Mouse (Mus musculus) limb, embryonic 11.5 days (tissue): ENCODE results near the gene Hivep3. TPM values are rescaled to one million over a fixed set of nuclear protein-coding genes. Genes with fewer than 3 reads are reported as not detected.

ENCODE experiments used
- ATAC-seq: fragments of 200-750 bp; cut with Nextera tagmentation; 2 replicates; pipeline ENCODE4 v1.8.0; 2017; ENCODE audit warnings: low read depth; ENCODE audit not compliant: insufficient number of reproducible peaks, low FRiP score, low TSS enrichment
- DNase-seq: peaks from one replicate; pipeline ENCODE4 v3.0.0-alpha.2; 2015; ENCODE audit warnings: low spot score
- H3K27ac ChIP-seq: fragments of 300-500 bp; sonication (generic); replicated peaks from 2 replicates; pipeline ENCODE4 v1.5.1; 2014; ENCODE audit warnings: low read depth, mild to moderate bottlenecking, low read length
- H3K27me3 ChIP-seq: fragments of 300-500 bp; sonication (generic); 2 replicates; pipeline ENCODE4 v1.6.1; 2014; ENCODE audit warnings: mild to moderate bottlenecking, low read length, mixed read lengths; ENCODE audit not compliant: control insufficient read depth, insufficient read depth
- H3K36me3 ChIP-seq: fragments of 300-500 bp; sonication (generic); 2 replicates; pipeline ENCODE4 v1.6.1; 2014; ENCODE audit warnings: mild to moderate bottlenecking, low read length, moderate library complexity, mixed read lengths; ENCODE audit not compliant: control insufficient read depth, insufficient read depth
- H3K4me1 ChIP-seq: fragments of 300-500 bp; sonication (generic); 2 replicates; pipeline ENCODE4 v1.6.1; 2014; ENCODE audit warnings: low read length, mixed read lengths; ENCODE audit not compliant: control insufficient read depth, insufficient read depth
- H3K4me2 ChIP-seq: fragments of 300-500 bp; sonication (generic); 2 replicates; pipeline ENCODE4 v1.6.1; 2014; ENCODE audit warnings: low read depth, mild to moderate bottlenecking, moderate library complexity; ENCODE audit not compliant: severe bottlenecking
- H3K4me3 ChIP-seq: fragments of 300-500 bp; sonication (generic); 2 replicates; pipeline ENCODE4 v1.5.1; 2014; ENCODE audit warnings: low read depth, low read length
- H3K9ac ChIP-seq: fragments of 300-500 bp; sonication (generic); 2 replicates; pipeline ENCODE4 v1.6.1; 2014; ENCODE audit warnings: mild to moderate bottlenecking, low read length
- H3K9me3 ChIP-seq: fragments of 300-500 bp; sonication (generic); 2 replicates; pipeline ENCODE4 v1.6.1; 2016; ENCODE audit warnings: low read length; ENCODE audit not compliant: control insufficient read depth
- WGBS: fragments of 180-500 bp; shearing (Covaris S2); extraction: QIAGEN DNeasy Blood & Tissue Kit; methylation state at CpG from one replicate; pipeline ENCODE4 v1.1.7; 2014; 5-methylcytosine and 5-hydroxymethylcytosine counted together
- polyA plus RNA-seq: library from polyadenylated mRNA; unstranded; fragments of >200 nt; fragmentation: Nextera tagmentation; extraction: Ambion mirVana; gene quantifications from 2 replicates; pipeline ENCODE4 v1.2.1, GENCODE M21; 2014

Gene Hivep3
- polyA plus RNA-seq, 1 experiment from 2014 or later: 0.55 TPM

DNA sequence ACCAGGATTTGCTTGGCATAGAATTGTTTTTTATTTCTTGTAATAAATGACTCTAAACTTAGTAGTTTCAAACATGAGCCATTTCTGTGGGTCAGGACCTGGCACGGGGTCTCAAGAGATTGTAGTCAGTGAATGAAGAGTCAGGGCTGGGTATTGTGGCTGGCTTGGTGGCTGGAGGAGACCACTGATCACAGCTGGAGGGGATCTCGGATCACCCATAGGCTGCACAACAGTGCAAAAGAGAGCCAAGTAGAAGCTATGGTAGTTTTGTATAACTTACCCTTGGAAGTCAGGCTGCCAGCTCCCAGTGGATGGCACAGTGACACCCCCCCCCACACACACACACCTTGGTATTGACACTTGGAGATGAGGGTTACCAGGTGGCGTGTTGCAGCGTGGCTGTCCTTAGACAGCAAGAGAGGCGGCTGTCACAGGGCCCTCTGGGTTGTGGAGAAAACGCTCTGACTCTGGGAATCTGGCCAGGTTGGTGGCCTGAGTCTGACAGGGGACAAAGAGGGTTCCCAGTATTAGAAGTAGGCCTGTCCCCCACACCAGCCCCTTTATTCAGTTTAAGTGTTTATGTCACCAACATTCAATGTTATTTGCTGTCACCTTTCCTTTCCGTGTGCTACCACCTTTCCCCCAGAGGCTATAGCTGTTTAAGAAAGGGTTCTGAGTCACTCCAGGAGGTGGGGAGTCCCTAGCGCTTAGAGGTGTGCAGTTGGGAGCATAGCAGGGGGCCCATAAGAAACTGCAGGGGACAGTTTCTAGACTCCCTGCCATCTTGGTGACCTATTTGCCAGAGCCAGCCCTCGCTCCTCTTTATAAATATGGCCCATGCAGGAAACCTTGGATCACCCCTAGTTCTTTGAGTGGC, 240.4 kb downstream of the Hivep3 start:
- WGBS: 86% methylated on average over 9 of the region's 9 CpGs
- no peak for ATAC-seq

DNA sequence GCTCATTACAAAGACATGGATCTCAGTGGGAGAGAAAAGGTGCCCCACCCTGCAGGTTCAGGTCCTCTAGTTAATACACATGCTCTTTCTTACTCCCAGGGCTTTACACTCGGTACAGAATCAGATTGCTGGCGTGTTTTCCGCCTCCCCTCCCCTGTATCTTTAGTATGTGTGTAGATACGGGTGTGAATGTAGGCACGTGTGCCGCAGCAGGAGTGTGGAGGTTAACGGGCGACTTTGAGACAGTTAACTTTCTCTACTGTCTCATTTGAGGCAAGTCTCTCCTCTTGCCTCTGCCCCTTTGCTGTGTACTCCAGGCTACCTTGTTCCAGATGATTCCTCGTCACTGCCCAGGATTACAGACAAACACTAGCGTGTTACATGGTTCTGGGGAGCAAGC, 241.7 kb downstream of the Hivep3 start:
- WGBS: 85% methylated on average over 10 of the region's 10 CpGs
- no peaks in the 10 kb centered on the region for H3K9me3 ChIP-seq
- no peak for ATAC-seq

More for the DNA sequence above, 240.4 kb downstream of the Hivep3 start:
- Histone ChIP-seq H3K4me3 (no peak overlapping the region), H3K4me2 (no peak overlapping the region), H3K36me3 (no peaks in the 10 kb centered on the region), H3K27me3 (no peaks in the 10 kb centered on the region), H3K9me3 (no peaks in the 10 kb centered on the region), H3K4me1 (peaks cover 2% of the 10 kb centered on the region; the same call in 1 of the 2 replicates), H3K9ac (no peak overlapping the region), H3K27ac (no peak overlapping the region)
- no peak for DNase-seq

DNA sequence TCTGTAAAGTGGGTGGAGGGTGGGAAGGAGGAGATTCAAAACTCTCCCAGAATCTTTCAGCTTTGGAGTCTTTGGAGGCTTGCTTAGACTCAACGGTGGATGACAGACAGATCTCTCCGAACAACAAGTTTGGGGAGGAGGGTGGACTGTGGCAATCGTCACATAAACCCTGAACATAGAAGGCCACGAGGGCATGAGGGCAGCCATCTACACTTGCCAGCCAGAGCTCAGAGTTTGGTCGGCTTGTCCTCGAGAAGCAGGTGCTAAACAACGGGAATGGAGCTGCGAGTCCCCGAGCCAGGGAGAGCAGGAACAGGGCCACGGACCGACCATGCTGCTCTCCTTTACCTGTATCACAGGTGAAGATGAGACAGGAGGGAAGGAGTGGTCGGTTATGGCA, 242.2 kb downstream of the Hivep3 start:
- H3K4me3 ChIP-seq: no peak overlapping the region
- ATAC-seq (no peak), DNase-seq (no peak)
- H3K27ac ChIP-seq: no peak overlapping the region
- H3K4me1 ChIP-seq: peaks cover 2% of the 10 kb centered on the region; the same call in 1 of the 2 replicates
- H3K27me3 ChIP-seq: no peaks in the 10 kb centered on the region
- H3K9me3 ChIP-seq: no peaks in the 10 kb centered on the region
- 71% methylated on average over 12 of the region's 12 CpGs for WGBS
- H3K36me3 ChIP-seq: no peaks in the 10 kb centered on the region
- no peak overlapping the region for H3K9ac ChIP-seq
- no peak overlapping the region for H3K4me2 ChIP-seq

More for the DNA sequence above, 241.7 kb downstream of the Hivep3 start:
- H3K4me3 ChIP-seq: no peak overlapping the region
- no peak overlapping the region for H3K4me2 ChIP-seq
- no peaks in the 10 kb centered on the region for H3K27me3 ChIP-seq
- no peak for DNase-seq
- peaks cover 2% of the 10 kb centered on the region; the same call in 1 of the 2 replicates for H3K4me1 ChIP-seq
- no peak overlapping the region for H3K27ac ChIP-seq
- no peak overlapping the region for H3K9ac ChIP-seq
- H3K36me3 ChIP-seq: no peaks in the 10 kb centered on the region

DNA sequence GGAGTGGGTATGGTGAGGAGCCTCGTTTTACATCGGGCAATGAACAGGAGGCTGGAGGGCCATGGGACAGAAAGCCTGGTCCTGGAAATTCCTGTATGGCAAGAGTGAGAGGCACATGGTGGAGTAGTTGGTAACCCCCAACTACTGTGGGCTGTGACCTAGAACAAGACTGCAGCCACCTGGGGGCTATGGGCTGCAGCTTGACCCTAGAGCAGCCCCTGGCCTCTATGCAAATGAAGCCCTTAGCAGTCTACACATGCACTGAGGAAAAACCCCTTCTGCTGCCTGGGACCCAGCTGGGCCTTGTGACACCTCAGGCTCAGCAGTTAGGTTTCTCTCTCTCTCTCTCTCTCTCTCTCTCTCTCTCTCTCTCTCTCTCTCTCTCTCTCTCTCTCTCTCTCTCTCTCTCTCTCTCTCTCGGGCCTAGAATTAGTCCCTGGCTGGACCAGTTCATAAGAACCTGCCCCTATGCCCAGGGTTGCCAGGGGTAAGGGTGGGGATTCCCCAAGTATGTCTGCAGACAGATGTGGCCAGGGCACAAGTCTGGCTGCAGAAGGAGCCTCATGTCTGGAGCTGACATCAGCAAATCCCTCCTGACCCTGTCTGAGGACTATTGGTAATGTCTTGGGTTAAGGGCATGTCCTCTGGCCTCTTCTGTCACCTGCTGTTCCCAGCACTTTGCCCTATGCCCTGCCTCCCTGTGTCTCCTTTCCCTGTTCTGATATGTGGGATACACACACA, 243.0 kb downstream of the Hivep3 start:
- Histone ChIP-seq H3K36me3 (no peaks in the 10 kb centered on the region), H3K4me3 (no peak overlapping the region), H3K9me3 (no peaks in the 10 kb centered on the region), H3K27ac (no peak overlapping the region), H3K9ac (no peak overlapping the region), H3K4me2 (no peak overlapping the region), H3K27me3 (no peaks in the 10 kb centered on the region), H3K4me1 (peaks cover 2% of the 10 kb centered on the region; the same call in 1 of the 2 replicates)
- 12% methylated on average over 2 of the region's 3 CpGs for WGBS
- DNase-seq: no peak
- no peak for ATAC-seq

DNA sequence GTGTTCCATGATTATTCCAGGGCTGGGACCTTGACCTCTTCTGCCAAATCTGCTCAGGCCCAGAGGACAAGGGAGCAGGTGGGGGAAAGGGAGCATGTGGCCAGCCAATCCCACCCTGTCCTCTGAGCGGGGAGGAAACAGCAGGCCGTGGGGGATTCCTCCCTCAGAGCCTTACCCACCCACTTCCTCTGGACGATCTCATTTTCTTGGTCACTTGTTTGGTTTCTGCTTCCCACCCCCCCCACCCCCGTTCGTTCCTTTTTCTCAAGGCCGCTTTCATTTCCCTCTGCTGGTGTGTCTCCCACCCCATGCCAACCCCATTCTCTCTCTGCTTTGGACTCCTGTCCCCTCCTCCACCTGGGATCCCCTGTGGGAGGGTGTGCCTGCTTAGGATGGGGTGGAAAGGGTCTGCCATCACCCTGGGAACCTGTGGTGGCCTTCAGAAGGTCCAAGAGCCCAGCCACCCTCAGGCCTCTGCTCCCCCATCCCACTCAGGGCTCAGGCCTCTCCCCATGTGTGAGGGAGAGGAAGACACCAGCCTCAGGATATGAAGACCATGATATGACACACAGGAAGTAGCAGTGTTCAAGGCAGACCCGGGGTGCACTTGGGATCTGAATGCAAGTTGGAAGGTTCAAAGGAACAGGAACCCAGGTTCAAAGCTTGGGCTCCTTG, 244.4 kb downstream of the Hivep3 start:
- 75% methylated on average over 7 of the region's 7 CpGs for WGBS
- no peak overlapping the region for H3K27ac ChIP-seq
- H3K4me3 ChIP-seq: no peak overlapping the region
- H3K9me3 ChIP-seq: no peaks in the 10 kb centered on the region
- H3K36me3 ChIP-seq: no peaks in the 10 kb centered on the region
- no peak overlapping the region for H3K9ac ChIP-seq
- DNase-seq (no peak), ATAC-seq (no peak)
- H3K4me2 ChIP-seq: no peak overlapping the region
- H3K4me1 ChIP-seq: peaks cover 2% of the 10 kb centered on the region; the same call in 1 of the 2 replicates
- no peaks in the 10 kb centered on the region for H3K27me3 ChIP-seq

DNA sequence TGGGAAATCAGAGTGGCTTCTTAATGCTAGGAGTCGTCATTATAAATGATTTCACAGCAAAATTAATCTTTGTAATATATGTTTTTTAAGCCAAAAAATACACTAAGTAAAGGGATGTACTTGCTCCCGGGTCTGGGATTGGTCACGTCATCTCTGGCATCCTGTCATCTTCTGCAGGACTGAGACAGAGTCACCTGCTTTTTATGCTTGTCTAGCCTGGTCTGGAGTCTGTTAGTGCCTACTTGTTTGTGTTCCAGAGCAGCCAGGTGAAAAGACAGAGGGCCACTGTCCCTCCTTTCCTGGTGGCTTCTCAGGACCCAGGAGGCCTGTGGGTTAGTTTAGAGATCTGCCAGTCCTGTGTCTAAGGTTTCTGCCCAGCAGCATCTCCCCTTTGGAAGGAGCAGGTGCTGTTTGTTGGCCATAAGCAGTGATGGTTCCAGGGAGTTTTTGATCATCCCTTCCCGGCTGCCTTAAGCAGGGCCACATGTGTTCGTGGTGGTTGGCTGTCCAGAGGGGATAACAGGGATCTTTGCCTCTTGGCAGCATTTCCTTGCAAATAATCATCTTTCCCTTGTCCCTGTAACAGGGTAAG, 245.8 kb downstream of the Hivep3 start:
- Histone ChIP-seq H3K36me3 (no peaks in the 10 kb centered on the region), H3K4me1 (peaks cover 2% of the 10 kb centered on the region; the same call in 1 of the 2 replicates), H3K4me2 (no peak overlapping the region), H3K4me3 (no peak overlapping the region), H3K9ac (no peak overlapping the region), H3K27me3 (no peaks in the 10 kb centered on the region), H3K27ac (no peak overlapping the region), H3K9me3 (no peaks in the 10 kb centered on the region)
- no peak for DNase-seq
- ATAC-seq: no peak
- WGBS: 75% methylated on average over 5 of the region's 5 CpGs

DNA sequence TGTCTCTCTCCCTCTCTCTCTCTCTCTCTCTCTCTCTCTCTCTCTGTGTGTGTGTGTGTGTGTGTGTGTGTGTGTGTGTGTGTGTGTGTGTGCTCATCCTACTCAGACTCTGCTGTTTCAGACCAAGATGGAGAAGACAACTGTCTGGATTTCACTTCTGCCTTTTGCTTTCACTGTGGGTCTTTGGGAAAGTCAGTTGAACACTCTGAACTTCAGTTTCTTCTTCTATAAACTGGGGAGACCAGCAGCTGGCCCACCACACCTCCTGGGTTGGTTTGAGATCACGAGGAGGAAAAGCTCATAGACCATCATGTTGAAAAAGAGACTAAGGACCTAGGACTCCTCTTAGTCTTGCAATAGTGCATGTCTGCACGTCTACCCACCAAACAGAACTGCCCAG, 246.3 kb downstream of the Hivep3 start:
- Histone ChIP-seq H3K27me3 (no peaks in the 10 kb centered on the region), H3K27ac (no peak overlapping the region), H3K36me3 (no peaks in the 10 kb centered on the region), H3K4me1 (peaks cover 2% of the 10 kb centered on the region; the same call in 1 of the 2 replicates), H3K9ac (no peak overlapping the region), H3K4me3 (no peak overlapping the region), H3K4me2 (no peak overlapping the region), H3K9me3 (no peaks in the 10 kb centered on the region)
- DNase-seq: no peak
- ATAC-seq: no peak
- 80% methylated on average over 2 of the region's 2 CpGs for WGBS
